Mouse (Mus musculus): ENCODE results near the gene Ltb. TPM values are rescaled to one million over a fixed set of nuclear protein-coding genes. Genes with fewer than 3 reads are reported as not detected.

Ltb gene
- total and polyA plus RNA-seq, 3 experiments: 0.78 to 1.2 TPM; not detected in 1

- Histone ChIP-seq H3K4me1 (ENCODE audit: insufficient read depth, low read depth, low read length) (peaks cover 38% of the 10 kb centered on the region), H3K4me3 (ENCODE audit: low read depth, low read length) (no peak overlapping the region), H3K9me3 (replicated peaks) (no peaks in the 10 kb centered on the region), H3K27me3 (ENCODE audit: insufficient read depth, low read length) (no peaks in the 10 kb centered on the region), H3K36me3 (replicated peaks) (peaks cover 88% of the 10 kb centered on the region)
- DNase-seq (ENCODE audit: low spot score) (no peak), ATAC-seq (ENCODE audit: extremely low read depth, insufficient number of reproducible peaks, low FRiP score, poor library complexity, severe bottlenecking) (no peak)
- TF ChIP-seq GATA1 (IDR thresholded peaks at IDR 0.05; ENCODE audit: borderline replicate concordance, low read length) (no peak), GATA2 (IDR thresholded peaks at IDR 0.05; ENCODE audit: borderline replicate concordance, low read depth, low read length) (no peak), TAL1 (conservative IDR thresholded peaks at IDR 0.05; ENCODE audit: low read depth, low read length) (no peak), POLR2AphosphoS5 (IDR thresholded peaks at IDR 0.05; ENCODE audit: insufficient replicate concordance, low read depth, low read length) (peak; percentile 51; the same call in 1 of the 2 replicates), CTCF (IDR thresholded peaks at IDR 0.05; ENCODE audit: low read depth, low read length) (no peak)
Measured at GRCm38 (mm10) chr17:35222299-35222698, 28.1 kb downstream of the Ltb start.

GRCm38 (mm10) chr17:35224641-35225040 lies 30.4 kb downstream of the Ltb start:
- no peak for TF ChIP-seq GATA2 (IDR thresholded peaks at IDR 0.05; ENCODE audit: borderline replicate concordance, low read depth, low read length)
- no peak for TF ChIP-seq POLR2AphosphoS5 (IDR thresholded peaks at IDR 0.05; ENCODE audit: insufficient replicate concordance, low read depth, low read length)
- TF ChIP-seq CTCF (IDR thresholded peaks at IDR 0.05; ENCODE audit: low read depth, low read length): no peak
- no peak for TF ChIP-seq GATA1 (IDR thresholded peaks at IDR 0.05; ENCODE audit: borderline replicate concordance, low read length)
- H3K27me3 ChIP-seq (ENCODE audit: insufficient read depth, low read length): no peaks in the 10 kb centered on the region
- DNase-seq (ENCODE audit: low spot score): no peak
- peaks cover 35% of the 10 kb centered on the region for H3K4me1 ChIP-seq (ENCODE audit: insufficient read depth, low read depth, low read length)
- ATAC-seq (ENCODE audit: extremely low read depth, insufficient number of reproducible peaks, low FRiP score, poor library complexity, severe bottlenecking): no peak
- peaks cover 94% of the 10 kb centered on the region for H3K36me3 ChIP-seq (replicated peaks)
- H3K4me3 ChIP-seq (ENCODE audit: low read depth, low read length): no peak overlapping the region
- H3K9me3 ChIP-seq (replicated peaks): no peaks in the 10 kb centered on the region

- H3K27me3 ChIP-seq (ENCODE audit: insufficient read depth, low read length): no peaks in the 10 kb centered on the region
- H3K9me3 ChIP-seq (replicated peaks): no peaks in the 10 kb centered on the region
- no peak for DNase-seq (ENCODE audit: low spot score)
- peaks cover 27% of the 10 kb centered on the region for H3K4me1 ChIP-seq (ENCODE audit: insufficient read depth, low read depth, low read length)
- ATAC-seq (ENCODE audit: extremely low read depth, insufficient number of reproducible peaks, low FRiP score, poor library complexity, severe bottlenecking): no peak
- H3K4me3 ChIP-seq (ENCODE audit: low read depth, low read length): no peak overlapping the region
- TF ChIP-seq GATA2 (IDR thresholded peaks at IDR 0.05; ENCODE audit: borderline replicate concordance, low read depth, low read length) (no peak), POLR2AphosphoS5 (IDR thresholded peaks at IDR 0.05; ENCODE audit: insufficient replicate concordance, low read depth, low read length) (no peak), CTCF (IDR thresholded peaks at IDR 0.05; ENCODE audit: low read depth, low read length) (no peak), TAL1 (conservative IDR thresholded peaks at IDR 0.05; ENCODE audit: low read depth, low read length) (no peak), GATA1 (IDR thresholded peaks at IDR 0.05; ENCODE audit: borderline replicate concordance, low read length) (no peak)
- peaks cover 93% of the 10 kb centered on the region for H3K36me3 ChIP-seq (replicated peaks)
Measured at GRCm38 (mm10) chr17:35225456-35225855, 31.2 kb downstream of the Ltb start.

- no peak for ATAC-seq (ENCODE audit: extremely low read depth, insufficient number of reproducible peaks, low FRiP score, poor library complexity, severe bottlenecking)
- TF ChIP-seq TAL1 (conservative IDR thresholded peaks at IDR 0.05; ENCODE audit: low read depth, low read length) (no peak), GATA2 (IDR thresholded peaks at IDR 0.05; ENCODE audit: borderline replicate concordance, low read depth, low read length) (no peak), POLR2AphosphoS5 (IDR thresholded peaks at IDR 0.05; ENCODE audit: insufficient replicate concordance, low read depth, low read length) (no peak)
- Histone ChIP-seq H3K36me3 (replicated peaks) (peaks cover 95% of the 10 kb centered on the region), H3K9me3 (replicated peaks) (no peaks in the 10 kb centered on the region), H3K27me3 (ENCODE audit: insufficient read depth, low read length) (no peaks in the 10 kb centered on the region), H3K4me3 (ENCODE audit: low read depth, low read length) (no peak overlapping the region), H3K4me1 (ENCODE audit: insufficient read depth, low read depth, low read length) (peaks cover 28% of the 10 kb centered on the region)
- no peak for DNase-seq (ENCODE audit: low spot score)
Measured at GRCm38 (mm10) chr17:35226561-35227046, 32.4 kb downstream of the Ltb start.

- DNase-seq (ENCODE audit: low spot score) (no peak), ATAC-seq (ENCODE audit: extremely low read depth, insufficient number of reproducible peaks, low FRiP score, poor library complexity, severe bottlenecking) (no peak)
- H3K36me3 ChIP-seq (replicated peaks): peaks cover 84% of the 10 kb centered on the region
- peaks cover 49% of the 10 kb centered on the region for H3K4me1 ChIP-seq (ENCODE audit: insufficient read depth, low read depth, low read length)
- TF ChIP-seq CTCF (IDR thresholded peaks at IDR 0.05; ENCODE audit: low read depth, low read length) (no peak), POLR2AphosphoS5 (IDR thresholded peaks at IDR 0.05; ENCODE audit: insufficient replicate concordance, low read depth, low read length) (no peak), GATA2 (IDR thresholded peaks at IDR 0.05; ENCODE audit: borderline replicate concordance, low read depth, low read length) (no peak), GATA1 (IDR thresholded peaks at IDR 0.05; ENCODE audit: borderline replicate concordance, low read length) (no peak), TAL1 (conservative IDR thresholded peaks at IDR 0.05; ENCODE audit: low read depth, low read length) (no peak)
- no peaks in the 10 kb centered on the region for H3K27me3 ChIP-seq (ENCODE audit: insufficient read depth, low read length)
- no peaks in the 10 kb centered on the region for H3K9me3 ChIP-seq (replicated peaks)
- H3K4me3 ChIP-seq (ENCODE audit: low read depth, low read length): no peak overlapping the region
Measured at GRCm38 (mm10) chr17:35231022-35231421, 36.8 kb downstream of the Ltb start.

- ATAC-seq (ENCODE audit: extremely low read depth, insufficient number of reproducible peaks, low FRiP score, poor library complexity, severe bottlenecking) (no peak), DNase-seq (ENCODE audit: low spot score) (peak; percentile 65)
- Histone ChIP-seq H3K27me3 (ENCODE audit: insufficient read depth, low read length) (no peaks in the 10 kb centered on the region), H3K4me1 (ENCODE audit: insufficient read depth, low read depth, low read length) (peaks cover 58% of the 10 kb centered on the region), H3K4me3 (ENCODE audit: low read depth, low read length) (peak overlapping the region; percentile 31; the same call in 1 of the 2 replicates), H3K9me3 (replicated peaks) (no peaks in the 10 kb centered on the region), H3K36me3 (replicated peaks) (peaks cover 76% of the 10 kb centered on the region)
- TF ChIP-seq TAL1 (conservative IDR thresholded peaks at IDR 0.05; ENCODE audit: low read depth, low read length) (no peak), POLR2AphosphoS5 (IDR thresholded peaks at IDR 0.05; ENCODE audit: insufficient replicate concordance, low read depth, low read length) (no peak), CTCF (IDR thresholded peaks at IDR 0.05; ENCODE audit: low read depth, low read length) (peak; percentile 92), GATA1 (IDR thresholded peaks at IDR 0.05; ENCODE audit: borderline replicate concordance, low read length) (no peak), GATA2 (IDR thresholded peaks at IDR 0.05; ENCODE audit: borderline replicate concordance, low read depth, low read length) (no peak)
Measured at GRCm38 (mm10) chr17:35232043-35232442, 37.8 kb downstream of the Ltb start.
